Mouse (Mus musculus) heart, postnatal 0 days (tissue): ENCODE results near the gene Ccdc88c. TPM values are rescaled to one million over a fixed set of nuclear protein-coding genes. Genes with fewer than 3 reads are reported as not detected.
A peak's percentile ranks its signal among the peaks of the same experiment; 100 is the strongest.

Experiments used
- ATAC-seq: fragments of 200-750 bp; cut with Nextera tagmentation; 2 replicates; pipeline ENCODE4 v1.8.0; 2017; ENCODE audit warnings: low read depth, moderate number of reproducible peaks, moderate library complexity; ENCODE audit not compliant: insufficient read depth
- DNase-seq: peaks from one replicate; pipeline ENCODE4 v3.0.0-alpha.2; 2016; ENCODE audit warnings: low spot score
- H3K27ac ChIP-seq: fragments of 300-500 bp; sonication (generic); 2 replicates; pipeline ENCODE4 v1.5.1; 2014; ENCODE audit warnings: low read depth, mild to moderate bottlenecking
- H3K27me3 ChIP-seq: fragments of 300-500 bp; sonication (generic); 2 replicates; pipeline ENCODE4 v1.6.1; 2014; ENCODE audit warnings: low read length, mixed read lengths; ENCODE audit not compliant: control insufficient read depth, insufficient read depth
- H3K36me3 ChIP-seq: fragments of 300-500 bp; sonication (generic); replicated peaks from 2 replicates; pipeline ENCODE4 v1.6.1; 2014; ENCODE audit warnings: low read length, mixed read lengths; ENCODE audit not compliant: control insufficient read depth, insufficient read depth
- H3K4me1 ChIP-seq: fragments of 300-500 bp; sonication (generic); 2 replicates; pipeline ENCODE4 v1.6.1; 2014; ENCODE audit warnings: antibody characterized with exemption; ENCODE audit not compliant: control insufficient read depth, insufficient read depth
- H3K4me2 ChIP-seq: fragments of 300-500 bp; sonication (generic); 2 replicates; pipeline ENCODE4 v1.6.1; 2014; ENCODE audit warnings: low read depth, mild to moderate bottlenecking, low read length, moderate library complexity
- H3K4me3 ChIP-seq: fragments of 300-500 bp; sonication (generic); 2 replicates; pipeline ENCODE4 v1.5.1; 2014; ENCODE audit warnings: low read depth, low read length
- H3K9ac ChIP-seq: fragments of 300-500 bp; sonication (generic); replicated peaks from 2 replicates; pipeline ENCODE4 v1.6.1; 2014; ENCODE audit warnings: low read depth, low read length, mixed read lengths
- H3K9me3 ChIP-seq: fragments of 300-500 bp; sonication (generic); replicated peaks from 2 replicates; pipeline ENCODE4 v1.6.1; 2016; ENCODE audit warnings: low read length; ENCODE audit not compliant: control insufficient read depth
- CTCF ChIP-seq: IDR thresholded peaks from 2 replicates; pipeline ENCODE4 v1.5.1; 2016; ENCODE audit warnings: antibody characterized with exemption, control low read depth, low read depth
- EP300 ChIP-seq: IDR thresholded peaks from 2 replicates; pipeline ENCODE4 v1.6.1; 2016; ENCODE audit warnings: antibody characterized with exemption, low read depth
- WGBS: fragments of 180-500 bp; shearing (Covaris S2); extraction: QIAGEN DNeasy Blood & Tissue Kit; methylation state at CpG from one replicate; pipeline ENCODE4 v1.1.7; 2014; 5-methylcytosine and 5-hydroxymethylcytosine counted together
- polyA plus RNA-seq: library from polyadenylated mRNA; unstranded; fragments of >200 nt; fragmentation: Nextera tagmentation; extraction: Ambion mirVana; gene quantifications from 2 replicates; pipeline ENCODE4 v1.2.1, GENCODE M21; 2015
- total RNA-seq: library from RNA; depleted of rRNA; stranded (reverse); fragments of >200 nt; gene quantifications from 2 replicates; pipeline ENCODE4 v1.2.3, GENCODE M21; 2014; ENCODE audit warnings: low replicate concordance

The Ccdc88c gene
- total and polyA plus RNA-seq, 2 experiments from 2014 or later = 1.6 to 4.7 TPM

DNA sequence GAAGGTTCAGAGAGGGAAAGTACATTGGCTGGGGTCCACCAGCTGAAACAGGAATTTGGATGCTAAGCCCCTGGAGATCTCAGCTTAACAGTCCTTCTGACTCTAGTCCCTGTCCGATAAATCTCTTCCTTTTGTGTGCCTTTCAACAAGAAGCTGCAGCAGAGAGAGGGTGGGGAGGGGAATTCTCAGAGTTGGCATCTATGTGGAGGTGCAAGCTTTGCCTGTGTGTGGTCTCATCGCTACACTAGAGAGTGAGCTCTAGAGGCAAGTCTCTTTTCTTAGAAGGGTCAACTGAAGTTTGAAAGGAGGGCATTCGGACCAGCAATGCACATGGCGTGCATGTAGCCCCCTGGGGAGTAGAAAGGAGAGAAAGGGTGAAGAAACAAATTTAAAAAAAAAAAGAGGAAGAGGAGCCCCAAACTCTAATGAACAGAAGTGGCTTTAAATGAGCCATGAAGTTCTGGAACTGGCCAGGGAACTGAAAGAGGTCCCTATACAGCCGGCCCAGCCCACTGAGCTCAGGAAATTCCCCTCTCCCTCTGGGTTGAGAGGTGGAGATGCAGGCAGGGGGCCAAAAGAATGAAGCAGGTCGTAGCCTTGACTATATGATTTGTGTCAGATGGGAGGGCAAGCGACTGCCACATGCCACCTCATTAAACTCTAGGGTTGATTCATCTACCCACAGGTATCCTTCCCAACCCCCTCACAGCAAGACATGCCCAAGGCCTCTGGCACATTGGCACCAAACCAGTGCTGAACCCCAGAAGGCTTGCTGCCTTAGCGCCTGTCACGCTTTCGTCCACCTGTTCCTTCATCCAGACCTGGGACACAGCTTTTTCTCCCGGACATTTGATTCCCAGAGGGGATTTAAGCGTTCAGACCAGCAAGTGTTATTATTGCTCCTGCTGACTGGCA, 130.9 kb downstream of the Ccdc88c start:
- 55% methylated on average over 12 of the region's 12 CpGs for WGBS
- H3K9ac ChIP-seq = no peak overlapping the region
- TF ChIP-seq EP300 = no peak
- TF ChIP-seq CTCF = no peak
- no peaks in the 10 kb centered on the region for H3K9me3 ChIP-seq
- H3K36me3 ChIP-seq = no peaks in the 10 kb centered on the region
- H3K27ac ChIP-seq = no peak overlapping the region
- H3K4me3 ChIP-seq = no peak overlapping the region
- ATAC-seq (no peak), DNase-seq (no peak)
- peak overlapping the region; percentile 62; the same call in 1 of the 2 replicates for H3K4me2 ChIP-seq
- no peaks in the 10 kb centered on the region for H3K4me1 ChIP-seq
- peaks cover 33% of the 10 kb centered on the region for H3K27me3 ChIP-seq

DNA sequence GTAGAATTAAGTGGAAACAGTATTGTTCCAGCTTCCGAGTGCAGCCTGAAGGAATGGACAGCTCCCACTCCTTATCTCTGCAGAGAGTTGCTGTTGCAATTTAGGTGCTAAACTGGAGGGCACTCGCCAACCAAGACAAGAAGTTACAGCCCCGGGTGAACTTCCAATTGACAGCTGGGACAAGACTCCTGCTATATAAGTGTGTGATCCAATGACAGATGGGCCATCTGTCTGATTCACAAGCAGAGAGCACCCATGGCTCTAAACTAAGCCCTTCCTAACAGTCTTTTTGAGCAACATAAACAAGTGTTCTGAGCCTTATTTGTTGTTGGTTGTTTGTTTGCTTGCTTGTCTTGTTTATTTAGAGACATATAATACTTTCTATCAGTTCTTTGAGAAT, 132.2 kb downstream of the Ccdc88c start:
- TF ChIP-seq EP300 (no peak), CTCF (no peak)
- Histone ChIP-seq H3K27ac (no peak overlapping the region), H3K27me3 (peaks cover 33% of the 10 kb centered on the region), H3K4me2 (no peak overlapping the region), H3K9me3 (no peaks in the 10 kb centered on the region), H3K9ac (no peak overlapping the region), H3K36me3 (no peaks in the 10 kb centered on the region), H3K4me1 (no peaks in the 10 kb centered on the region), H3K4me3 (no peak overlapping the region)
- DNase-seq = no peak
- ATAC-seq = no peak
- WGBS = 33% methylated on average over 3 of the region's 3 CpGs

GRCm38 (mm10) chr12:100895504-100895903, 133.4 kb downstream of the Ccdc88c start:
- H3K9me3 ChIP-seq = no peaks in the 10 kb centered on the region
- ATAC-seq (no peak), DNase-seq (no peak)
- H3K4me2 ChIP-seq = no peak overlapping the region
- no peak overlapping the region for H3K27ac ChIP-seq
- peaks cover 33% of the 10 kb centered on the region for H3K27me3 ChIP-seq
- TF ChIP-seq EP300 (no peak), CTCF (no peak)
- no peaks in the 10 kb centered on the region for H3K4me1 ChIP-seq
- H3K9ac ChIP-seq = no peak overlapping the region
- H3K36me3 ChIP-seq = no peaks in the 10 kb centered on the region
- WGBS = 33% methylated on average over 2 of the region's 2 CpGs
- no peak overlapping the region for H3K4me3 ChIP-seq

DNA sequence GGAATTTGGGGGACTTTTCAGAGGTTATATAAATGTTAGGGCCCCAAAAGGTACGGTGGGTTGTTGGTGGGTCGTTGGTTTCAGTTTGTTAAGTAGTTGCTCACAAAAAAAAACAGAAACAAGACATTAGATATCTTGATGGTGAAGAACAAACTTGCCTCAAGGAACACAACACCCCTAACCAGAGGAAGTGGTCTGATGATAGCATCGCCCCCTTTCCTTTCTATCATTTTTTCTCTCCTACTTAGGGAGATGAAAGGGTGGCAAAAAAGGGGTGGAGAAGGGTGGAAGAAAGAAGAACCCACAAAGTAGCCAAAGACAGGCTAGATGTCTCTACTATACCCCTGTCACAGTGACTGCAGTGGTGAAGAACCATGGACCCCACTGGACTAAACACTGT, 138.3 kb downstream of the Ccdc88c start:
- H3K27me3 ChIP-seq = no peaks in the 10 kb centered on the region
- H3K9ac ChIP-seq = no peak overlapping the region
- H3K4me1 ChIP-seq = no peaks in the 10 kb centered on the region
- TF ChIP-seq CTCF = no peak
- TF ChIP-seq EP300 = no peak
- 78% methylated on average over 3 of the region's 3 CpGs for WGBS
- no peaks in the 10 kb centered on the region for H3K36me3 ChIP-seq
- no peak overlapping the region for H3K4me3 ChIP-seq
- no peak overlapping the region for H3K4me2 ChIP-seq
- no peak overlapping the region for H3K27ac ChIP-seq
- no peaks in the 10 kb centered on the region for H3K9me3 ChIP-seq
- no peak for ATAC-seq
- no peak for DNase-seq

DNA sequence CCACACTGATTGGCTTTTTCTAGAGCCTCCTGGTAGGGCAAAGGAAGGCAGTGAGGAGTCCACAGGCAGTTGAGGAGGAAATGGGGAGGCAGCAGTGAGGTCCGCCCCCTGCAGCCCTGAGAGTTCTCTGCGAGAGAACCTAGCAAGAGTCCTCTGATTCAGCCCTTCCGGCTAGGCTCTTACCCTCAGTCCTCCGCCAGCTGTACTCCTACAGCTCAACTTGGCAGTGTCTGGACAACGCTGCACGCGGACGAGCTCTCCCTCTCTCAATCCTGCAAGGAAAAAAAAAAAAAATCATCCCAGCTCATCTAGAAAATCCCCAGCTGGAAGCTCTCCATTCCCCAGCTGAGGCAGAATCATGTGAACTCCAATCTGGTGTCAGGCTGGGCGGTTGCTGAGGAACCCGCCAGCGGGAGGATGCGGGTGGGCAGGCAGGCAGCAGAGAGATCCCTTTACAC, 141.0 kb downstream of the Ccdc88c start:
- Histone ChIP-seq H3K27me3 (no peaks in the 10 kb centered on the region), H3K36me3 (no peaks in the 10 kb centered on the region), H3K9me3 (no peaks in the 10 kb centered on the region), H3K4me1 (no peaks in the 10 kb centered on the region), H3K27ac (no peak overlapping the region), H3K9ac (no peak overlapping the region), H3K4me3 (no peak overlapping the region), H3K4me2 (no peak overlapping the region)
- WGBS = 34% methylated on average over 12 of the region's 12 CpGs
- ATAC-seq (peak; percentile 53; the same call in 1 of the 2 replicates), DNase-seq (peak; percentile 39)
- TF ChIP-seq CTCF = no peak
- no peak for TF ChIP-seq EP300

GRCm38 (mm10) chr12:100886877-100887276, 142.0 kb downstream of the Ccdc88c start:
- DNase-seq (no peak), ATAC-seq (no peak)
- Histone ChIP-seq H3K4me3 (no peak overlapping the region), H3K9me3 (no peaks in the 10 kb centered on the region), H3K27me3 (no peaks in the 10 kb centered on the region), H3K36me3 (no peaks in the 10 kb centered on the region), H3K4me1 (no peaks in the 10 kb centered on the region), H3K27ac (no peak overlapping the region), H3K4me2 (no peak overlapping the region), H3K9ac (no peak overlapping the region)
- no peak for TF ChIP-seq EP300
- TF ChIP-seq CTCF = no peak
- 78% methylated on average over 4 of the region's 4 CpGs for WGBS
